Mouse (Mus musculus): ENCODE data around the gene Fgd3. TPM values are rescaled to one million over a fixed set of nuclear protein-coding genes. Genes with fewer than 3 reads are reported as not detected.
A peak's percentile ranks its signal among the peaks of the same experiment; 100 is the strongest.

Gene Fgd3
- polyA plus RNA-seq, 1 experiment from 2014 or later = 0.29 TPM

DNA sequence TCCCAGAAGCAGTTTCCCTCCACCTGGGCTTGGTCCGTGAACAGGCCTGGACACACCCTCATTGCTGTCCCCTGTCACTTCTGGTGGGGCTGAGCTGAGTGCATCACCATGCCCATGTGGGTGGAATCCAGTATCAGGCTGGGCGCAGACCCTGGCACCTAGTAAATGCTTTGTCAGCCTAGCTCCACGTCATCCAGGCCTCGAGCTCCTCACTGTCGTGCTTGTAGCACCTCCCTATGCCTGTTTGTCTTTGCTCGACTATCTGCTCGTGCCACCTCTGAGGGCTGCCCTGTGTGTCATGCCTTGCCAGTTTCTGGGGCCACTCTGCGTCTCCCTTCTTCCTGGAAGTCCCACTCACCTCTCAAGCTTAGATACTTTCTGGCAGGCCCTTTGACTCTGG, 24.5 kb upstream of the Fgd3 start:
- H3K27me3 ChIP-seq (ENCODE audit: control insufficient read depth, insufficient read depth, low read length) = no peaks in the 10 kb centered on the region
- no peaks in the 10 kb centered on the region for H3K36me3 ChIP-seq (ENCODE audit: control insufficient read depth, insufficient read depth)
- peaks cover 74% of the 10 kb centered on the region for H3K4me1 ChIP-seq (ENCODE audit: control insufficient read depth, insufficient read depth, low read length)
- WGBS = 48% methylated on average over 8 of the region's 8 CpGs
- H3K4me3 ChIP-seq (ENCODE audit: low read length) = no peak overlapping the region
- peak overlapping the region; percentile 31 for H3K9ac ChIP-seq (ENCODE audit: low read length)
- H3K4me2 ChIP-seq (ENCODE audit: low read depth, low read length) = peak overlapping the region; percentile 74
- H3K27ac ChIP-seq (ENCODE audit: low read length) = peak overlapping the region; percentile 94
- H3K9me3 ChIP-seq (replicated peaks; ENCODE audit: control insufficient read depth, low read length) = no peaks in the 10 kb centered on the region
- ATAC-seq (replicated peaks; ENCODE audit: extremely low read depth, insufficient read depth, low FRiP score) = no peak

DNA sequence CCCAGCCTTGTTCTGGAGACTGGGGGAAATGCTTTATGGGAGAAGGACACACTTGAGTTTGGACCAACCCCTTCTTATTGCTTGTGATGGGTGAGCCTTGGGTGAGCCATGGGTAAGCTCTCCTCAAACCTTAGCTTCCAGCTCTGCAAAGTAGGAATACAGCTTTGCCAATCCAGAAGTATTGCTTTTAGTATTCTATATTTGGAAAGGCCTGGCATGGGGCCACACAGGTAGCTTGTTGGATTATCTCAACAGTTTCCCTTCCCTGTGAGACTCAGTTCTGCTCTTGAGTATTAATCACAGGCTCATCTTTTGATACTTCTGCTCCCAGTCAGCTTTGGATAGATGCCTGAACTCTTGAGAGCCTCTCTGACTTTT, 22.6 kb upstream of the Fgd3 start:
- ATAC-seq (replicated peaks; ENCODE audit: extremely low read depth, insufficient read depth, low FRiP score) = no peak
- Histone ChIP-seq H3K9ac (ENCODE audit: low read length) (peak overlapping the region; percentile 99), H3K9me3 (replicated peaks; ENCODE audit: control insufficient read depth, low read length) (no peaks in the 10 kb centered on the region), H3K27ac (ENCODE audit: low read length) (peak overlapping the region; percentile 89; the same call in 1 of the 2 replicates), H3K36me3 (ENCODE audit: control insufficient read depth, insufficient read depth) (no peaks in the 10 kb centered on the region), H3K27me3 (ENCODE audit: control insufficient read depth, insufficient read depth, low read length) (no peaks in the 10 kb centered on the region), H3K4me3 (ENCODE audit: low read length) (peak overlapping the region; percentile 99), H3K4me2 (ENCODE audit: low read depth, low read length) (peak overlapping the region; percentile 74), H3K4me1 (ENCODE audit: control insufficient read depth, insufficient read depth, low read length) (peaks cover 56% of the 10 kb centered on the region)

DNA sequence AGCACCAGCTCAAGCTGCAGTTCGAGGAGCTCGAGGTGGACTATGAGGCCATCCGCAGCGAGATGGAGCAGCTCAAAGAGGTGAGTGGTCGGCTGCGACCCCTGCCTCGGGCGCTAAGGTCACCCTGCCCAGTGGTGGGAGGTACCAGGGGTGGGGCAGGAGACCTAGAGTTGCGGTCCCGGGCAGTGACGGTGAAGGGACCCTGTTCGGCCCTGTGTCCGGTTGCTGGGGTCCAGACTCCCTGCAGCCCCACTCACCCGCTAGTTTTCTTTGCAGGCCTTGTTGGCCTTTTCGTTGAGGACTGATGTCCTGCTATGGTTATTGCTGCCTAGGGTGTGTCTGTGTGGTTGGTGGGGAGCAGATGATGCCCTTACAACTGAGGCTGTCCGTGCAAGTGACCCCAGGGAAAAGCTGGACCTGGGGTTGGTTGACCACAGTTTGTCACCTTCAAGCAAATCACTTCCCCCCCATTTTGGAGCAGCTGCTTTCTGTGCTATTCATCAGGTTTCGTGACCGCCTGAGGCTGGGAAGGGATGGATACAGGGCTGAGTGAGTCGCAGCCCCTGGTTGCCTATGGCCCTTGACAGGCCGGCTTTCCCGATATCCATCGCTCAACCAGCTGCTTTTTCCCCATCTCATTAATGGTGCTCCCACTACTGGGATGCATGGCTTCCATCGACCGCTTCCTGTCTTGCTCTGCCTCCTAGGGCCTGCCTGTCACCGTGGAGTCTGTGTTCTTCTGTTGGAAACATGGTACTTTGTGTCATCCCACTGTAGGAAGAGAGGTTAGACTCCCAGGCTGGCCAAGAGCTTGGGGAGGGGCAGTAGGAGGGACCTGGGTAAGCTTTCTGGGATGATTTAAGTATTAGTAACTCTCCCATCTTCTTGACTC, 22.0 kb upstream of the Fgd3 start:
- Histone ChIP-seq H3K9me3 (replicated peaks; ENCODE audit: control insufficient read depth, low read length) (no peaks in the 10 kb centered on the region), H3K4me2 (ENCODE audit: low read depth, low read length) (peak overlapping the region; percentile 74), H3K27ac (ENCODE audit: low read length) (peak overlapping the region; percentile 89), H3K4me1 (ENCODE audit: control insufficient read depth, insufficient read depth, low read length) (peaks cover 52% of the 10 kb centered on the region), H3K4me3 (ENCODE audit: low read length) (peak overlapping the region; percentile 99), H3K27me3 (ENCODE audit: control insufficient read depth, insufficient read depth, low read length) (no peaks in the 10 kb centered on the region), H3K36me3 (ENCODE audit: control insufficient read depth, insufficient read depth) (no peaks in the 10 kb centered on the region), H3K9ac (ENCODE audit: low read length) (peak overlapping the region; percentile 99)
- WGBS = 5% methylated on average over 25 of the region's 25 CpGs
- ATAC-seq (replicated peaks; ENCODE audit: extremely low read depth, insufficient read depth, low FRiP score) = peak; percentile 12; the same call in 1 of the 2 replicates

DNA sequence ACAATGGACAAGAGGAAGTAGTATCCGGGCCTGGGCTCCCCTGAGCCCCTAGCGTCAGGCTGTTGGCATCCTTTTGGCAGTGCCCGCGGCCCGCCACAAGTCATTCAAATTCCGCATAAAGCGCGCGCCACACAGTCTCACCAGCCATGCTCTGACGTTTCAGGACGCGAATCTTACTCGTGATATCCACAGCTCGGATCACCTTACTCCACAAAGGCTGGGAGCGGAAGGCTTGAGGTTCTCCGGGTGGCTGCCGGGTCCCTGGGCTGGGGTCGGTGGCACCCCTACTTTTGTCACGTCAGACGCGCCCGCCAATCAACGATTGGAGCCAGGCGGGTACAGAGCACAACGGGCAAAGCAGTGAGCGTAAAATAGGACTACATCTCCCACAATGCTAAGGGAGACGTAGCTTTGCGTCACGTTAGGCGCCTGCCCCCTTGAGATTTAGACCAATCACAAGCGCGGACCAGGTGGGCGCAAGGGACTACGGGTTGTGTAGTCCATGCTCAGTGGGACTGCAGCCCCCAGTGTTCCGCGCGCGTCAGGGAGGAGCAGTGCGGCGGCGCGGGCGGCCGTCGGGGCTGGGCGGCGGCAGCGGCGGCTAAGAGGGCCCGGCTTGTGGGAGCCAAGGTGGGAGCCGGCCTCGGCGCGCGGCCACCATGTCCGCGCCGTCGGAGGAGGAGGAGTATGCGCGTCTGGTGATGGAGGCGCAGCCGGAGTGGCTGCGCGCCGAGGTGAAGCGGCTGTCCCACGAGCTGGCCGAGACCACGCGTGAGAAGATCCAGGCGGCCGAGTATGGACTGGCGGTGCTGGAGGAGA, 21.1 kb upstream of the Fgd3 start, which contains the start of gene Bicd2:
Gene Bicd2 (plus strand): TSS at position 574 of the 819 bp plus-strand sequence.
- ATAC-seq (replicated peaks; ENCODE audit: extremely low read depth, insufficient read depth, low FRiP score) = peak; percentile 98
- Histone ChIP-seq H3K4me3 (ENCODE audit: low read length) (peak within 1 kb of the TSS; percentile 99), H3K27me3 (ENCODE audit: control insufficient read depth, insufficient read depth, low read length) (no peaks in the 10 kb centered on the region), H3K36me3 (ENCODE audit: control insufficient read depth, insufficient read depth) (no peaks in the 10 kb centered on the region), H3K9ac (ENCODE audit: low read length) (peak within 1 kb of the TSS; percentile 99), H3K27ac (ENCODE audit: low read length) (peak within 1 kb of the TSS; percentile 89), H3K9me3 (replicated peaks; ENCODE audit: control insufficient read depth, low read length) (no peaks in the 10 kb centered on the region), H3K4me2 (ENCODE audit: low read depth, low read length) (peak within 1 kb of the TSS; percentile 74), H3K4me1 (ENCODE audit: control insufficient read depth, insufficient read depth, low read length) (peaks cover 45% of the 10 kb centered on the region)
- WGBS = under 1% methylated on average over 74 of the region's 74 CpGs

DNA sequence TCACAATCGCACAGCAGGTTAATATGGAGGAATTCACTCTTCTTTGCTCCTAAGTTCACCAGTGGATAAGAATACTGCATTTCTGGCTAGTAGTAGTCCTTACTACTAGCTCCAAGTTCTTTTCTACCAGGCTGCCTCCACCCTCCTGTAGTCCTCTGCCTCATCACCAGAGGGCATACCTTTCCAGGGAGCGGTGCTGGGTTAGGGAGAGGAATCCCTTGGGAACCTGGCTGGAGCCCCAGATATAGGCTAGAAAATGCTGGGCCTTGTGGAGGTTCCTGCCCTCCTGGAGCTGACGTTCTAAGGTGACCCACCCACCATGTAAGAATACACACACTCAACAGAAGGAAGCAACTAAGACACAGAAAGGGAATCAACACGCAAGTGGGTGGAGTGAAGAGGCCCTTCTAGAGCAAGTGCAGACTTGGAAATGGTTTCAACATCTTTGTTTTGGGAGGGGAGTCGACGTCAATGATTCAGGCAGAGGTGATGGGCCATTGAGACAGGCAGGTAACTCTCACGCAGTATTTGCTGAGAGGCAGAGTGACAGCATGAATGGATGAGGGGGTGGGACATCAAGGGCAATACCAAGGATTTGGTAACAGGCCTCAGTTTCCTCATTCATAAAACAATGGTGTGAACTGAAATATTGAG, 18.9 kb upstream of the Fgd3 start:
- H3K4me1 ChIP-seq (ENCODE audit: control insufficient read depth, insufficient read depth, low read length) = peaks cover 23% of the 10 kb centered on the region
- H3K4me3 ChIP-seq (ENCODE audit: low read length) = no peak overlapping the region
- H3K27ac ChIP-seq (ENCODE audit: low read length) = no peak overlapping the region
- no peak overlapping the region for H3K9ac ChIP-seq (ENCODE audit: low read length)
- no peaks in the 10 kb centered on the region for H3K9me3 ChIP-seq (replicated peaks; ENCODE audit: control insufficient read depth, low read length)
- no peaks in the 10 kb centered on the region for H3K27me3 ChIP-seq (ENCODE audit: control insufficient read depth, insufficient read depth, low read length)
- no peaks in the 10 kb centered on the region for H3K36me3 ChIP-seq (ENCODE audit: control insufficient read depth, insufficient read depth)
- H3K4me2 ChIP-seq (ENCODE audit: low read depth, low read length) = no peak overlapping the region
- 63% methylated on average over 7 of the region's 7 CpGs for WGBS
- no peak for ATAC-seq (replicated peaks; ENCODE audit: extremely low read depth, insufficient read depth, low FRiP score)

DNA sequence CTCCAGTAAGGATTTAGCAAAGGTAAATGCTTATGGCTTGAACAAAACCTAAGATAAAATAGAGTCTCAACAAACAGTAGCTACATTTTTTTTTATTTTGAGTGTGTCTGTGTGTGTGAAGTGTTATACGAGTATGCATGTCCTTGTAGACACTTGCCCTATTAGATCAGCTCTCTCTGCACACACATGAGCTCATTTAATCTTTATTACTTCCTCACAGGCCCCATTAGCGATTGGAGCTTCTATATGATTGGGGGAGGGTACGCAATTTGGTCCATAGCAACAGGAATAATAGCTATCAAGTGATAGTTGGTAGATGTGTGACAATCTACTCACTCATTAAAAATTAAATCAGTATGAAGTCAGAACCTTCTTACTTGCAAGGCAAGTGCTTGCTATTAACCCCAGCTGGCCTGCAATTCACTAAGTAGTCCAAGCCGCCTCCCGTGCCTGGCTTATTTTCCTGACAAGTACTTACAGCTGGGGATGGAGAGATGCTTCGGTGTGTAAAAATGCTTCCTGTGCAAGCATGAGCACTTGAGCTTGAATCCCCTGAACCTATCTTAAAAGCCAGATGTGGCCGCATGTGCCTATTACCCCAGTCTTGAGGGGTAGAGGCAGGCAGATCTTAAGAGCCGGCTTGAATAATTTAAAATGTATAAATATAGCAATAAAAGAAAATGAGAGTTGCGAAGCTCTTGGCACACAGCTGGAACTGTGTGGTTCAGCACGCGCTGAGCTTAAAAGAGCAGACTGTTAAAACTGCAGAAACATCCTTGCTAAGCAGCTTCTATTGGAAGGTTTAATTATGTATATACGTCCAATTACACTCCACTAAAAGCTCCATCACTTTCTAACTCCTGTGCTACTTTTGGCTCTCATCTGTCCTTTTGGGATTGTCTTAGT, 15.2 kb upstream of the Fgd3 start:
- Histone ChIP-seq H3K27me3 (ENCODE audit: control insufficient read depth, insufficient read depth, low read length) (no peaks in the 10 kb centered on the region), H3K36me3 (ENCODE audit: control insufficient read depth, insufficient read depth) (no peaks in the 10 kb centered on the region), H3K9me3 (replicated peaks; ENCODE audit: control insufficient read depth, low read length) (no peaks in the 10 kb centered on the region), H3K27ac (ENCODE audit: low read length) (no peak overlapping the region), H3K4me2 (ENCODE audit: low read depth, low read length) (no peak overlapping the region), H3K4me1 (ENCODE audit: control insufficient read depth, insufficient read depth, low read length) (peaks cover 1% of the 10 kb centered on the region), H3K9ac (ENCODE audit: low read length) (no peak overlapping the region), H3K4me3 (ENCODE audit: low read length) (no peak overlapping the region)
- WGBS = 80% methylated on average over 12 of the region's 12 CpGs
- ATAC-seq (replicated peaks; ENCODE audit: extremely low read depth, insufficient read depth, low FRiP score) = no peak

DNA sequence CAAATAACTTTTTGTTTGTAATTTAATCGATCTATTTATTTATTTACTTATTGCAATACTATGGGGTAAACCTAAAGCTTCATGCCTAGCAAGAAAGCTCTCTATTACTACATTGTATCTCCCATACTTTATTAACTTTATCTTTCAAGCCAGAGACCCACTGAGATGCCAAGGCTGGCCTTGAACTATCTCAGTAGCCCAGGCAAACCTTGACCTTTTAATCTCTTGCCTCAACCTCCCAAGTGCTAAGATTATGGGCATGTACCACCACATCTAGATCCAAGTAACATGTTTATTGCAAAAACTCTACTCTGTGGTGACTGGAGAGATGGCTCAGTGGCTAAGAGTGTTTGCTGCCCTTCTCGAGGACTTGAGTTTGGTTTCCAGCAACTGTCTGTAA, 13.1 kb upstream of the Fgd3 start:
- ATAC-seq (replicated peaks; ENCODE audit: extremely low read depth, insufficient read depth, low FRiP score) = no peak
- H3K27me3 ChIP-seq (ENCODE audit: control insufficient read depth, insufficient read depth, low read length) = no peaks in the 10 kb centered on the region
- H3K9me3 ChIP-seq (replicated peaks; ENCODE audit: control insufficient read depth, low read length) = no peaks in the 10 kb centered on the region
- WGBS = 67% methylated on average over 2 of the region's 2 CpGs
- H3K4me1 ChIP-seq (ENCODE audit: control insufficient read depth, insufficient read depth, low read length) = no peaks in the 10 kb centered on the region
- no peak overlapping the region for H3K4me3 ChIP-seq (ENCODE audit: low read length)
- H3K36me3 ChIP-seq (ENCODE audit: control insufficient read depth, insufficient read depth) = no peaks in the 10 kb centered on the region
- H3K27ac ChIP-seq (ENCODE audit: low read length) = no peak overlapping the region
- no peak overlapping the region for H3K4me2 ChIP-seq (ENCODE audit: low read depth, low read length)
- no peak overlapping the region for H3K9ac ChIP-seq (ENCODE audit: low read length)

DNA sequence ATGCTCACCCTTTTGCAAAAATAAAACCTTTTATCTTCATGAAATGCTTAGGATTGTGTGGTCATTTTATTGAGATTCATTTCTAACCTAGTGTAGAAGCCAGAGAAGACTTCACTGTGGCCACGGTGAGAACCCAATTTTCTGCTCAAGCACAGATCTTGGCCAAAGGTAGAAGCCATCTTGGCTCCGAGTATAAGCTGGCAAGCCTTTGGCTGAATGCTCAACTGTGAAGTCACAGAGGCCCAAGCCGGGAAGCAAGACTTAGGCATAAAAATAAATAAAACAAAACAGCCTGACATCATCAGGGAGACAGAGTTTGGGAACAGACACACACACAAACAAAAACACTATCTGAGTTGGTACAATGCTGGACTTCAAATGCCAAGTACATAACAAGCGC, 8.0 kb upstream of the Fgd3 start:
- H3K4me1 ChIP-seq (ENCODE audit: control insufficient read depth, insufficient read depth, low read length) = no peaks in the 10 kb centered on the region
- ATAC-seq (replicated peaks; ENCODE audit: extremely low read depth, insufficient read depth, low FRiP score) = no peak
- WGBS = 72% methylated on average over 4 of the region's 4 CpGs
- H3K9ac ChIP-seq (ENCODE audit: low read length) = no peak overlapping the region
- H3K27ac ChIP-seq (ENCODE audit: low read length) = no peak overlapping the region
- no peak overlapping the region for H3K4me3 ChIP-seq (ENCODE audit: low read length)
- no peaks in the 10 kb centered on the region for H3K9me3 ChIP-seq (replicated peaks; ENCODE audit: control insufficient read depth, low read length)
- H3K4me2 ChIP-seq (ENCODE audit: low read depth, low read length) = no peak overlapping the region
- no peaks in the 10 kb centered on the region for H3K36me3 ChIP-seq (ENCODE audit: control insufficient read depth, insufficient read depth)
- no peaks in the 10 kb centered on the region for H3K27me3 ChIP-seq (ENCODE audit: control insufficient read depth, insufficient read depth, low read length)

Data from heart, embryonic 16.5 days (tissue).